Mouse (Mus musculus) C2C12 (cell line): Measurements from ENCODE around the gene Fam171a2.

ENCODE experiments used
- MAX ChIP-seq: IDR thresholded peaks from one replicate; pipeline ENCODE4 v1.6.1; 2011; ENCODE audit warnings: mild to moderate bottlenecking, control low read depth
- USF1 ChIP-seq: IDR thresholded peaks from one replicate; pipeline ENCODE4 v1.6.1; 2011; ENCODE audit warnings: low read depth, mild to moderate bottlenecking, control low read depth, moderate library complexity

GRCm38 (mm10) chr11:102398007-102398825 lies 49.3 kb downstream of the Fam171a2 start:
- TF ChIP-seq USF1 (no peak), MAX (no peak)
